Mouse (Mus musculus): Measurements from ENCODE around the gene Zfp85. TPM values are rescaled to one million over a fixed set of nuclear protein-coding genes. Genes with fewer than 3 reads are reported as not detected.
"Not testable (repeated sequence)": the region's sequence is repeated elsewhere in the genome, so short reads cannot be mapped to it uniquely, and the experiment has no call there.

The Zfp85 gene
- polyA plus RNA-seq (2015; fragmentation: Nextera tagmentation; extraction: Ambion mirVana): 7.0 and 7.2 TPM in 2 replicates

- 6% methylated on average over 24 of the region's 24 CpGs for WGBS
- Histone ChIP-seq H3K27me3 (replicated peaks; ENCODE audit: control insufficient read depth, insufficient read depth, low read length) (no peaks in the 10 kb centered on the region), H3K27ac (ENCODE audit: low read depth, low read length) (peak within 1 kb of the TSS; percentile 72), H3K36me3 (ENCODE audit: control insufficient read depth, insufficient read depth, low read length) (peaks cover 5% of the 10 kb centered on the region), H3K4me3 (ENCODE audit: low read length) (peak within 1 kb of the TSS; percentile 72), H3K4me2 (ENCODE audit: low read length) (peak within 1 kb of the TSS; percentile 68), H3K4me1 (ENCODE audit: control insufficient read depth, insufficient read depth, low read depth, low read length) (peaks cover 7% of the 10 kb centered on the region), H3K9me3 (ENCODE audit: control insufficient read depth, low read length) (no peaks in the 10 kb centered on the region), H3K9ac (ENCODE audit: low read depth, low read length) (peak within 1 kb of the TSS; percentile 69)
- peak; percentile 98 for ATAC-seq
Measured at GRCm38 (mm10) chr13:67754333-67755306, at the start of gene Zfp85. Gene Zfp85, minus strand, starts transcription at chr13:67755228.

GRCm38 (mm10) chr13:67799151-67799550, 44.1 kb upstream of the Zfp85 start:
- WGBS: 87% methylated on average over 3 of the region's 3 CpGs
- H3K4me1 ChIP-seq (ENCODE audit: control insufficient read depth, insufficient read depth, low read depth, low read length); ATAC-seq; H3K27me3 ChIP-seq (replicated peaks; ENCODE audit: control insufficient read depth, insufficient read depth, low read length); H3K9ac ChIP-seq (ENCODE audit: low read depth, low read length); H3K4me3 ChIP-seq (ENCODE audit: low read length); H3K9me3 ChIP-seq (ENCODE audit: control insufficient read depth, low read length); H3K27ac ChIP-seq (ENCODE audit: low read depth, low read length); H3K4me2 ChIP-seq (ENCODE audit: low read length); H3K36me3 ChIP-seq (ENCODE audit: control insufficient read depth, insufficient read depth, low read length): not testable (repeated sequence)

- no peak overlapping the region for H3K4me2 ChIP-seq (ENCODE audit: low read length)
- H3K9me3 ChIP-seq (ENCODE audit: control insufficient read depth, low read length): no peaks in the 10 kb centered on the region
- H3K4me3 ChIP-seq (ENCODE audit: low read length): no peak overlapping the region
- H3K4me1 ChIP-seq (ENCODE audit: control insufficient read depth, insufficient read depth, low read depth, low read length): no peaks in the 10 kb centered on the region
- H3K27me3 ChIP-seq (replicated peaks; ENCODE audit: control insufficient read depth, insufficient read depth, low read length): no peaks in the 10 kb centered on the region
- no peak overlapping the region for H3K27ac ChIP-seq (ENCODE audit: low read depth, low read length)
- WGBS: 64% methylated on average over 3 of the region's 3 CpGs
- no peaks in the 10 kb centered on the region for H3K36me3 ChIP-seq (ENCODE audit: control insufficient read depth, insufficient read depth, low read length)
- no peak for ATAC-seq
- no peak overlapping the region for H3K9ac ChIP-seq (ENCODE audit: low read depth, low read length)
Measured at GRCm38 (mm10) chr13:67798618-67799017, 43.6 kb upstream of the Zfp85 start.

GRCm38 (mm10) chr13:67791921-67792455, 37.0 kb upstream of the Zfp85 start:
- no peak for ATAC-seq
- no peaks in the 10 kb centered on the region for H3K27me3 ChIP-seq (replicated peaks; ENCODE audit: control insufficient read depth, insufficient read depth, low read length)
- 94% methylated on average over 10 of the region's 10 CpGs for WGBS
- peaks cover 9% of the 10 kb centered on the region for H3K36me3 ChIP-seq (ENCODE audit: control insufficient read depth, insufficient read depth, low read length)
- no peak overlapping the region for H3K9ac ChIP-seq (ENCODE audit: low read depth, low read length)
- H3K4me2 ChIP-seq (ENCODE audit: low read length): no peak overlapping the region
- H3K4me3 ChIP-seq (ENCODE audit: low read length): no peak overlapping the region
- no peaks in the 10 kb centered on the region for H3K4me1 ChIP-seq (ENCODE audit: control insufficient read depth, insufficient read depth, low read depth, low read length)
- H3K27ac ChIP-seq (ENCODE audit: low read depth, low read length): no peak overlapping the region
- H3K9me3 ChIP-seq (ENCODE audit: control insufficient read depth, low read length): peaks cover 9% of the 10 kb centered on the region; the same call in 1 of the 2 replicates

GRCm38 (mm10) chr13:67779265-67780221, 24.5 kb upstream of the Zfp85 start, which contains the start of gene Zfp493:
Gene Zfp493, plus strand, starts transcription at chr13:67779693.
- Histone ChIP-seq H3K4me1 (ENCODE audit: control insufficient read depth, insufficient read depth, low read depth, low read length) (peaks cover 4% of the 10 kb centered on the region), H3K27me3 (replicated peaks; ENCODE audit: control insufficient read depth, insufficient read depth, low read length) (no peaks in the 10 kb centered on the region), H3K4me3 (ENCODE audit: low read length) (peak within 1 kb of the TSS; percentile 70), H3K36me3 (ENCODE audit: control insufficient read depth, insufficient read depth, low read length) (no peaks in the 10 kb centered on the region), H3K9ac (ENCODE audit: low read depth, low read length) (peak within 1 kb of the TSS; percentile 79), H3K9me3 (ENCODE audit: control insufficient read depth, low read length) (no peaks in the 10 kb centered on the region), H3K27ac (ENCODE audit: low read depth, low read length) (0 out of 2 replicates have a peak within 1 kb of the TSS, but pooled peaks have one; percentile 56), H3K4me2 (ENCODE audit: low read length) (peak within 1 kb of the TSS; percentile 97)
- peak; percentile 99 for ATAC-seq
- WGBS: 9% methylated on average over 26 of the region's 26 CpGs

- ATAC-seq: no peak
- Histone ChIP-seq H3K9ac (ENCODE audit: low read depth, low read length) (no peak overlapping the region), H3K27me3 (replicated peaks; ENCODE audit: control insufficient read depth, insufficient read depth, low read length) (no peaks in the 10 kb centered on the region), H3K9me3 (ENCODE audit: control insufficient read depth, low read length) (no peaks in the 10 kb centered on the region), H3K36me3 (ENCODE audit: control insufficient read depth, insufficient read depth, low read length) (no peaks in the 10 kb centered on the region), H3K4me1 (ENCODE audit: control insufficient read depth, insufficient read depth, low read depth, low read length) (no peaks in the 10 kb centered on the region), H3K4me3 (ENCODE audit: low read length) (no peak overlapping the region), H3K4me2 (ENCODE audit: low read length) (no peak overlapping the region), H3K27ac (ENCODE audit: low read depth, low read length) (no peak overlapping the region)
- WGBS: 82% methylated on average over 2 of the region's 2 CpGs
Measured at GRCm38 (mm10) chr13:67763031-67763768, 8.2 kb upstream of the Zfp85 start.

- Histone ChIP-seq H3K27me3 (replicated peaks; ENCODE audit: control insufficient read depth, insufficient read depth, low read length) (no peaks in the 10 kb centered on the region), H3K4me3 (ENCODE audit: low read length) (no peak overlapping the region), H3K4me1 (ENCODE audit: control insufficient read depth, insufficient read depth, low read depth, low read length) (peaks cover 3% of the 10 kb centered on the region), H3K4me2 (ENCODE audit: low read length) (no peak overlapping the region), H3K9me3 (ENCODE audit: control insufficient read depth, low read length) (no peaks in the 10 kb centered on the region), H3K27ac (ENCODE audit: low read depth, low read length) (no peak overlapping the region), H3K9ac (ENCODE audit: low read depth, low read length) (no peak overlapping the region), H3K36me3 (ENCODE audit: control insufficient read depth, insufficient read depth, low read length) (no peaks in the 10 kb centered on the region)
- WGBS: 94% methylated on average over 1 of the region's 1 CpGs
- no peak for ATAC-seq
Measured at GRCm38 (mm10) chr13:67759966-67760365, 4.9 kb upstream of the Zfp85 start.

- 84% methylated on average over 6 of the region's 6 CpGs for WGBS
- Histone ChIP-seq H3K4me2 (ENCODE audit: low read length) (peak overlapping the region; percentile 68; the same call in 1 of the 2 replicates), H3K27me3 (replicated peaks; ENCODE audit: control insufficient read depth, insufficient read depth, low read length) (no peaks in the 10 kb centered on the region), H3K4me3 (ENCODE audit: low read length) (no peak overlapping the region), H3K9me3 (ENCODE audit: control insufficient read depth, low read length) (no peaks in the 10 kb centered on the region), H3K27ac (ENCODE audit: low read depth, low read length) (no peak overlapping the region), H3K4me1 (ENCODE audit: control insufficient read depth, insufficient read depth, low read depth, low read length) (peaks cover 7% of the 10 kb centered on the region), H3K36me3 (ENCODE audit: control insufficient read depth, insufficient read depth, low read length) (peaks cover 3% of the 10 kb centered on the region; the same call in 1 of the 2 replicates), H3K9ac (ENCODE audit: low read depth, low read length) (no peak overlapping the region)
- ATAC-seq: no peak
Measured at GRCm38 (mm10) chr13:67755761-67756160, 733 bp upstream of the Zfp85 start.

Measured in hindbrain, embryonic 16.5 days (tissue).